Mouse (Mus musculus): ENCODE results near the gene Hcrtr2.
A peak's percentile ranks its signal among the peaks of the same experiment; 100 is the strongest.

The Hcrtr2 gene

GRCm38 (mm10) chr9:76234899-76235298, 88.8 kb downstream of the Hcrtr2 start:
- no peak for DNase-seq

DNA sequence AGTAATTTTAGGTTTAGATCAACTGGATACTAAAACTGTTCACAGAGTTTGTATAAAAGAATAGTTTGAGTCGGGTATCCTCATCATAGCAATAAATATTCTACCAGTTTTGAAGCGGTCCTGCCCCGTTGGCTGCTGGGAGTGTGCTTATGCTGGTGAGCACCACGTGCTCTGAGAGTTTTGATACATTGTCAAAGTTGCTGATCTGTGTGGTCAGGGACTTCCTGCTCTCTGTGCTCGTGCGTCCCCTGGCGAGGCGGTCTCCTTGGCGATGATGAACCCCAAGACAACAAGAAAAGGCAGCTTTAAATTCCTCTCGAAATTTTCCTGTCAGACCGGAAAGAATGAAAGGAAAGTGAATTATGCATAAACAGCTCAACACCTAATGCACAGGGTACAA, 93.3 kb downstream of the Hcrtr2 start:
- no peak for DNase-seq

DNA sequence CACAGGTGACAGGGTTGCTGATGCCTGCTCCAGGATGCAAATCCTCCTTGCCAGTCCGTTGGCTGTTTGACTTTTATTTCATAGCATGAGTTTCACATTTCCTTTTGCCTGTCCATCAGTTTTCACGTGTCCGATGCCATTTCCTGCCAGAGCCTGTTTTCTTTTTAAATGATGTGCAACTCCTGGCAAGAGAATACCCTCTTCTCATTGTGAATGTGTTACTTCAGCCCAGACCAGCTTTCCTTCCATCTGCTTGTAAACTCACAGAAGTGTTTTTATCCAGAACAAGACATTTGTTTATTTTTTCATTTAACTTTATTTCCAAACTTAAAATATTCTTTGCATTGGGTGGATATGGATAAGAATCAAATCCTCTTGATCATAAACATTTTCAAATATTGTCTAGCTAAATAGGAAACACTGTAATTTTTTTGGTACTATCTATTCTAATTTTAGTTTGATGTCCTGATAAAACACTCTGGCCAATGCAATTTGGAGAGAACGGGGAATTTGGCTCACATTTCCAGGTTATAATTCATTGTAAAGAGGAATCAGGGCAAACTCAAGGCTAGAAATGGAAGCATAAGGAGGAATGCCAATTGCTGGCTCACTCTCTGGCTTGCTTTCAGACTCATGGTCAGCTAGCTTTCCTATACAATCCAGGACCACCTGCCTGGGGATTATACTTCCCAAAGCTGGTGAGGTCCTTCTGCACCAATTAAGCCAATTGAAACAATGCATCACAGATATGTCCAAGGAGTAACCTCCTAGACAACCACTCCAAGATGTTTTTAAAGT, 106.3 kb downstream of the Hcrtr2 start:
- DNase-seq, result peak; percentile 53 to 64

DNA sequence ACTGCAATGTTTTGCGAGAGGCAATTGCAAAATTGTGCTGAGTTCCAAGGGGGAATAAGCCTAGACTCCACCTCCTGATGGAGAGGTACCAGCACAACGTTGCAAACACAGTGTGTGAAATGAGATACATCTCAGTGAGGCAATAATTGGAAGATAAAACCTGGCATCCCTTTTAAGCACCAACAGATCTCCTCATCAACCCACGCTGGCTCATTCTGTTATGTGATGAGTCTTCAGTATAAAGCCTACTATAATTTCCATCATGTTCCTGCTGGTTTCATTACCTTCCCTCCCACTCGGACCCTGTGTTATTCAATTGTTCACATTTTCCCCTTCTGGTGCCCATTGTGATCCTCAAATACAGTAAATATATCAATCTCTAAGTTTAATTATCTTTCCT, 109.0 kb downstream of the Hcrtr2 start:
- DNase-seq, result no peak

- DNase-seq, result no peak
These were observed 110.1 kb downstream of the Hcrtr2 start, which contains the start of gene Gfral for GRCm38 (mm10) chr9:76213557-76213956. Gene Gfral (minus strand): TSS chr9:76213657.

- DNase-seq, result no peak
These were observed 126.7 kb downstream of the Hcrtr2 start for GRCm38 (mm10) chr9:76196917-76197316.

GRCm38 (mm10) chr9:76179221-76179620, 144.4 kb downstream of the Hcrtr2 start:
- DNase-seq, result no peak
